Mouse (Mus musculus) embryonic facial prominence, embryonic 12.5 days (tissue): ENCODE results near the gene Tmem260. TPM values are rescaled to one million over a fixed set of nuclear protein-coding genes. Genes with fewer than 3 reads are reported as not detected.

Source experiments
- ATAC-seq: fragments of 200-750 bp; cut with Nextera tagmentation; 2 replicates; pipeline ENCODE4 v1.8.0; 2017; ENCODE audit not compliant: insufficient number of reproducible peaks, insufficient read depth, low FRiP score, low TSS enrichment
- H3K27ac ChIP-seq: fragments of 300-500 bp; sonication (generic); 2 replicates; pipeline ENCODE4 v1.5.1; 2016; ENCODE audit warnings: mild to moderate bottlenecking
- H3K27me3 ChIP-seq: fragments of 300-500 bp; sonication (generic); 2 replicates; pipeline ENCODE4 v1.6.1; 2016; ENCODE audit warnings: mild to moderate bottlenecking, moderate library complexity
- H3K36me3 ChIP-seq: fragments of 300-500 bp; sonication (generic); 2 replicates; pipeline ENCODE4 v1.6.1; 2016; ENCODE audit warnings: mild to moderate bottlenecking
- H3K4me1 ChIP-seq: fragments of 300-500 bp; sonication (generic); 2 replicates; pipeline ENCODE4 v1.6.1; 2016
- H3K4me2 ChIP-seq: fragments of 300-500 bp; sonication (generic); replicated peaks from 2 replicates; pipeline ENCODE4 v1.6.1; 2016; ENCODE audit warnings: mild to moderate bottlenecking, moderate library complexity
- H3K4me3 ChIP-seq: fragments of 300-500 bp; sonication (generic); 2 replicates; pipeline ENCODE4 v1.5.1; 2016; ENCODE audit warnings: mild to moderate bottlenecking
- H3K9ac ChIP-seq: fragments of 300-500 bp; sonication (generic); 2 replicates; pipeline ENCODE4 v1.6.1; 2016; ENCODE audit warnings: mild to moderate bottlenecking, moderate library complexity
- H3K9me3 ChIP-seq: fragments of 300-500 bp; sonication (generic); 2 replicates; pipeline ENCODE4 v1.6.1; 2016; ENCODE audit warnings: mild to moderate bottlenecking, moderate library complexity
- WGBS: fragments of 180-500 bp; shearing (Covaris S2); methylation state at CpG from one replicate; pipeline ENCODE4 v1.1.7; 2016; 5-methylcytosine and 5-hydroxymethylcytosine counted together
- polyA plus RNA-seq: library from polyadenylated mRNA; unstranded; fragments of >200 nt; fragmentation: Nextera tagmentation; extraction: Ambion mirVana; gene quantifications from 2 replicates; pipeline ENCODE4 v1.2.1, GENCODE M21; 2016

The Tmem260 gene
- polyA plus RNA-seq, 1 experiment from 2014 or later: 31.4 TPM

GRCm38 (mm10) chr14:48482762-48483161 is 36.8 kb downstream of the Tmem260 start:
- H3K27me3 ChIP-seq: no peaks in the 10 kb centered on the region
- no peak overlapping the region for H3K9ac ChIP-seq
- H3K9me3 ChIP-seq: no peaks in the 10 kb centered on the region
- H3K4me3 ChIP-seq: no peak overlapping the region
- peaks cover 17% of the 10 kb centered on the region for H3K36me3 ChIP-seq
- no peak for ATAC-seq
- H3K27ac ChIP-seq: no peak overlapping the region
- H3K4me2 ChIP-seq: no peak overlapping the region
- H3K4me1 ChIP-seq: no peaks in the 10 kb centered on the region
- 88% methylated on average over 6 of the region's 6 CpGs for WGBS

GRCm38 (mm10) chr14:48493896-48494295 is 48.0 kb downstream of the Tmem260 start:
- no peak overlapping the region for H3K4me2 ChIP-seq
- H3K4me1 ChIP-seq: no peaks in the 10 kb centered on the region
- H3K27me3 ChIP-seq: no peaks in the 10 kb centered on the region
- H3K36me3 ChIP-seq: peaks cover 24% of the 10 kb centered on the region
- 13% methylated on average over 4 of the region's 4 CpGs for WGBS
- no peak overlapping the region for H3K9ac ChIP-seq
- no peak overlapping the region for H3K4me3 ChIP-seq
- no peak overlapping the region for H3K27ac ChIP-seq
- no peaks in the 10 kb centered on the region for H3K9me3 ChIP-seq
- ATAC-seq: no peak

- H3K9me3 ChIP-seq: no peaks in the 10 kb centered on the region
- no peak overlapping the region for H3K9ac ChIP-seq
- WGBS: 88% methylated on average over 7 of the region's 7 CpGs
- H3K4me3 ChIP-seq: no peak overlapping the region
- peaks cover 2% of the 10 kb centered on the region; the same call in 1 of the 2 replicates for H3K27me3 ChIP-seq
- H3K4me1 ChIP-seq: no peaks in the 10 kb centered on the region
- no peak overlapping the region for H3K27ac ChIP-seq
- no peak for ATAC-seq
- no peak overlapping the region for H3K4me2 ChIP-seq
- peaks cover 21% of the 10 kb centered on the region for H3K36me3 ChIP-seq
Measured at GRCm38 (mm10) chr14:48502573-48502972, 56.6 kb downstream of the Tmem260 start.

- Histone ChIP-seq H3K4me2 (no peak overlapping the region), H3K36me3 (peaks cover 11% of the 10 kb centered on the region; the same call in 1 of the 2 replicates), H3K4me3 (no peak overlapping the region), H3K27me3 (peaks cover 2% of the 10 kb centered on the region; the same call in 1 of the 2 replicates), H3K9me3 (no peaks in the 10 kb centered on the region), H3K27ac (no peak overlapping the region), H3K9ac (no peak overlapping the region), H3K4me1 (no peaks in the 10 kb centered on the region)
- WGBS: 33% methylated on average over 18 of the region's 18 CpGs
- no peak for ATAC-seq
Measured at GRCm38 (mm10) chr14:48503691-48504565, 58.0 kb downstream of the Tmem260 start.

DNA sequence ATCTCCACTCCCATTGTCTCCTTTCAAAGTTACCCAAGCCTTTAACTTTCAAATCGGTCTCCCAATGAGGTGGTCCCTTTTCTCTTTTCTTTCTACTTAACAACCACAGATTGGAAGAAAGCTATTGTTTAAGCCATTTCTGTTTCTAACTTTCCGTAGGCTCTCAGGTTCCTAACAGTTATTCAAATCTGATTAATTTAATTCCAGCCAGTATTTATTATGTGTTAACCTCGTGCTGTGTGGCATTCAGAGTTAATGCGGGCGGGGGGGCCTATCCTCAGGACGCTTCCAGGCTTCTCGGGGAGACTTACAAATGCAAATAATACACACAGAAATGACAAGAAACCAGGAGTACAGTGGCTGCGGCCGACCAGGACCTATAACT is 58.6 kb downstream of the Tmem260 start:
- H3K36me3 ChIP-seq: peaks cover 11% of the 10 kb centered on the region; the same call in 1 of the 2 replicates
- H3K4me1 ChIP-seq: no peaks in the 10 kb centered on the region
- ATAC-seq: no peak
- no peak overlapping the region for H3K4me2 ChIP-seq
- 42% methylated on average over 9 of the region's 9 CpGs for WGBS
- H3K9me3 ChIP-seq: no peaks in the 10 kb centered on the region
- H3K27ac ChIP-seq: no peak overlapping the region
- H3K27me3 ChIP-seq: peaks cover 2% of the 10 kb centered on the region; the same call in 1 of the 2 replicates
- no peak overlapping the region for H3K4me3 ChIP-seq
- no peak overlapping the region for H3K9ac ChIP-seq

GRCm38 (mm10) chr14:48505606-48506005 is 59.7 kb downstream of the Tmem260 start:
- peaks cover 16% of the 10 kb centered on the region for H3K36me3 ChIP-seq
- 94% methylated on average over 12 of the region's 12 CpGs for WGBS
- H3K9ac ChIP-seq: no peak overlapping the region
- no peak overlapping the region for H3K4me2 ChIP-seq
- no peak overlapping the region for H3K27ac ChIP-seq
- no peak for ATAC-seq
- no peaks in the 10 kb centered on the region for H3K4me1 ChIP-seq
- no peaks in the 10 kb centered on the region for H3K9me3 ChIP-seq
- no peak overlapping the region for H3K4me3 ChIP-seq
- H3K27me3 ChIP-seq: peaks cover 2% of the 10 kb centered on the region; the same call in 1 of the 2 replicates

DNA sequence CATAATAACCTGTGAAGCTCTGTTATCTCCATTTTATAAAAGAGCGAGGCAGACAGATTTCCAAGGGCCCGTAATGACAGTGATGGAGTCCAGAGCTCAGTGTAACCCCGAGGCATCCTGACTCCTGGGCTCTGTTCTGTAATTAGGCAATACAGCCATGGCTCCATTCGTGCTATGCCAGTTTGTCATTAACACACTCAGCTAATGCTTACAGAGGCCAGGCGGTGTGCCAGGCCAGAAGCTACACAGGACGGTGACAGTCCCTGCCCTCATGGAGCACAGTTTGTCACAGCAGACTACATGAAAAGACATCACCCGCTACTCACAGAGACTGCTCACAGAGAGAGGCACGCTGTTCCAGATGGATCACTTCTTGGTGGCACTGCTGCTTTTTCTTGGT is 61.5 kb downstream of the Tmem260 start:
- no peak overlapping the region for H3K4me3 ChIP-seq
- no peak overlapping the region for H3K4me2 ChIP-seq
- no peak overlapping the region for H3K9ac ChIP-seq
- peaks cover 16% of the 10 kb centered on the region for H3K36me3 ChIP-seq
- peaks cover 2% of the 10 kb centered on the region; the same call in 1 of the 2 replicates for H3K27me3 ChIP-seq
- WGBS: 79% methylated on average over 8 of the region's 8 CpGs
- H3K9me3 ChIP-seq: no peaks in the 10 kb centered on the region
- no peaks in the 10 kb centered on the region for H3K4me1 ChIP-seq
- no peak overlapping the region for H3K27ac ChIP-seq
- no peak for ATAC-seq

DNA sequence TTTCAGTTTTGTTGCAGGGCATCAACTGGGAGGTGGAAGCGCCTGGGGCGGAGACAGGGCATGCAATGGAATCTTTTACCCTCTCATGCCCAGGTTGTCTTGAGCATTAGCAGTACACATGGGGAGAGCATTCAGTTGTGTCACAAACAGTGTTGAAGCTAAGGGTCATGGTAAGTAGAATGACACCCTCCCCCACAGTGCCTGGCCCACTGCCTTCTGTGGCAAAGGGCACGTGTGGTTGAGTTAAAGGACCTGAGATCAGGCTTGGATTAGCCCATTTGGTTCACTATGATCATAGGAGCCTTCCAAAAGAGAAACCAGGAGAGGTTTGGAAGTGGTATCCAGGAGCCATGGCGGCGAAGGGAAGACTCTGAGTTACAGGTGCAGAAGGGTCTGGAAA is 63.2 kb downstream of the Tmem260 start:
- no peak for ATAC-seq
- Histone ChIP-seq H3K4me2 (no peak overlapping the region), H3K27me3 (no peaks in the 10 kb centered on the region), H3K9ac (no peak overlapping the region), H3K4me1 (no peaks in the 10 kb centered on the region), H3K27ac (no peak overlapping the region), H3K4me3 (no peak overlapping the region), H3K36me3 (peaks cover 16% of the 10 kb centered on the region), H3K9me3 (no peaks in the 10 kb centered on the region)
- 87% methylated on average over 5 of the region's 5 CpGs for WGBS

DNA sequence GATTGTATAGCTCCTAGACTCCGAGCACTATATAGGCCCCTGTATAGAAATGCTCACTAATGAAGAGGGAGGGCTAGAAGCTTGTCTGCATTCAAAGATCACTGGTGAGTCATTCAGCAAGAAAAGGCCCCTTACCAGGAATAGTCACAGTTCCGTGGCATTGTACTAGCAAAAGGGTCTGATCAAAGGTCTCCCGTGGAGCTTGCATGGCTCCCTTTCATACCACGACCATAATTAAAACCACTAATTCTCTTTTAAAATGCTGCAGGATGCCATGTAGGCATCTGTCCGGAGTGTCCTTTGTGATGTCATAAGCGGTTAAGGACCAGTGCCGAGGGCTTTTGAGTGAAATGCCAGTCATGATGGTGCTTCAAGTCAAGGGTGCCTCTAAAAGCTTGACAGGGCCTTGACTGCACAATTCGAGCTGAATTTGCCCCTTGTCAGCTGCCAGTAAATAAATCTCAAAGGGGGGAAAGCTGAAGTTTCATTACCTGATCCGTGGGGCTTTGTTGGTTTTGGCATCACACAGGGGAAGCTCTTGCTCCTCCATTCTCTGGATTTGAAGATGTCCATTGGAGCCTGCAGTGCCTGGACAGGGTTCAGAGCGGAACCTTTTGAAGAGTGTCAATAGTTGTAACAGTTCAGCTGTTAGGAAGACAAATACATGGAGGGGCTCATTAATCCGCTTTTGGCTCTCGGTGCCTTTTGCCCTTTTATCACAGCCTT is 67.3 kb downstream of the Tmem260 start:
- 55% methylated on average over 12 of the region's 12 CpGs for WGBS
- no peak overlapping the region for H3K4me3 ChIP-seq
- H3K9me3 ChIP-seq: no peaks in the 10 kb centered on the region
- H3K4me1 ChIP-seq: no peaks in the 10 kb centered on the region
- H3K36me3 ChIP-seq: peaks cover 5% of the 10 kb centered on the region
- H3K4me2 ChIP-seq: no peak overlapping the region
- H3K9ac ChIP-seq: no peak overlapping the region
- H3K27me3 ChIP-seq: no peaks in the 10 kb centered on the region
- H3K27ac ChIP-seq: no peak overlapping the region
- 0 out of 2 replicates have a peak, but pooled peaks have one; percentile 41 for ATAC-seq

DNA sequence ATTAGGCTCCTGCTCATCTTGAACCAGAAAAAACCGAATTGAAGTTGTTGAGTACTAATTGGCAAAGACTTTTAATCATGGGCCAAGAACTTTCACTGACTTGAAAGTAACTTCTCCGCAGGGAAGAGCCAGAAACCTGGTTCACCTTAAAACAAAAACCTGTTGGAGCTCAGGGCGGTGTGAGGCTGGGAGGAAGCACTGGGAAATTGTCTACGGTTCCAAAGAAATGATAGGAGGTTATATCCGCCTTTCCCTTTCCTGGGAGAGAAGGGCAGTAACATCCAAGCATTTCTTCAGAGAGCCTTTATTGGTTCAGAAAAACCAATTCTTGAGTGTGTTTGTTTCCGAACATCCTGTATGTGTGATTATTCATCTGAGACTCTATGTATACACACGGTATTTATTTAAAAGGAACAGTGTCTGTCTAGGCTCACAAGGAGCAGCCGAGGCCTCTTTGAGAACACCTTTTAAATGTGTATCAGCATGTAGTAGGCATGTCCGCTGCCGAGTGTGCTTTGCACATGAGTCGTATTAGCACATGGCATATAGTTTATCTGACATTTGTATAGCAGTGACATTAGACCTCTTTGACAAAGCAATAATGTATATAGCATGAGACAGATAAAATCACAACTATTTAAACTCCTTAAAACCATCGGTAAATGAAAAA is 68.0 kb downstream of the Tmem260 start:
- H3K4me2 ChIP-seq: no peak overlapping the region
- no peaks in the 10 kb centered on the region for H3K9me3 ChIP-seq
- H3K27me3 ChIP-seq: no peaks in the 10 kb centered on the region
- no peak overlapping the region for H3K4me3 ChIP-seq
- no peaks in the 10 kb centered on the region for H3K4me1 ChIP-seq
- peaks cover 5% of the 10 kb centered on the region for H3K36me3 ChIP-seq
- H3K9ac ChIP-seq: no peak overlapping the region
- ATAC-seq: no peak
- H3K27ac ChIP-seq: no peak overlapping the region
- WGBS: 83% methylated on average over 12 of the region's 12 CpGs

DNA sequence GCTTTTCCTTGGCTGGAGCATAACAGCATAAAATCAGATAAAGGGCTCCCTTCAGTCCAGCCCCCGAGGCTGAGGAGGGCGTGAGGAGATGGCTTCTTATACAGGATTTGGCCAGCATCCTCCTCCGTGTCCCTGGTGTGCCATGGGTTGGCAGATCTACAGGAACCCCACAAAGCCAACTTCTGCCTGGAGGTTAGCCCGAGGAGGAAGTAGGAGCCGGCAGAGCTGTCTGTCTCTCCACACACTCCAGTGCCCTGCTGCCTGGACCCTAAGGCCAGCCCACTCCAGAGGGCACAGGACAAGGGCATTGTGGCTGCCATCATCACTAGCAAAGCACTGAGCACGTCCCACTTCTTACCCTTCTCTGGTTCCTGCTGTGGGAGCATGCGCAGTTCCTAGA is 68.7 kb downstream of the Tmem260 start:
- WGBS: 59% methylated on average over 7 of the region's 7 CpGs
- peaks cover 5% of the 10 kb centered on the region for H3K36me3 ChIP-seq
- no peak for ATAC-seq
- H3K27me3 ChIP-seq: no peaks in the 10 kb centered on the region
- no peaks in the 10 kb centered on the region for H3K4me1 ChIP-seq
- no peak overlapping the region for H3K27ac ChIP-seq
- H3K9me3 ChIP-seq: no peaks in the 10 kb centered on the region
- no peak overlapping the region for H3K9ac ChIP-seq
- H3K4me3 ChIP-seq: no peak overlapping the region
- no peak overlapping the region for H3K4me2 ChIP-seq
